Mouse (Mus musculus): ENCODE measurements around the gene Plcxd2.

The Plcxd2 gene

DNA sequence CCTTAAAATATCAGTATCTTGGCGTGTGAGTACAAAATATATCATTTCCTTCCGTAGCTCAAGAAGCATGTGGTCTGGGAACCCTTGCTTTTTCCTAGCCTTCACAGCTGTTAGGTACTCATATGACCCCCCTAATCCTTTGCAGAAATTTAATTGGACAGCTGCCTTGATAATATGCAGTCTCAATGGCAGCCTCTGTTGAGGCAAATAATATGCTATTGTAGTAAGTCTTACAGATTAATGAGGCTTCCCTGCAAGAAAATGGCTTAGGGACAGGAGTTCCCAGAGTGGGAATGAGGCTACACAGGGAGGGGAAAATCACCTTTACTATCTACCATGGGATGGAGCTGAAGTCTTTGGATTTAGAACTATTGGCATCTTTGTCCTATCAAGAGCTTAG is 73.5 kb downstream of the Plcxd2 start:
- DNase-seq = peak; percentile 25

GRCm38 (mm10) chr16:45935956-45936483 is 74.0 kb downstream of the Plcxd2 start:
- DNase-seq = no peak

DNA sequence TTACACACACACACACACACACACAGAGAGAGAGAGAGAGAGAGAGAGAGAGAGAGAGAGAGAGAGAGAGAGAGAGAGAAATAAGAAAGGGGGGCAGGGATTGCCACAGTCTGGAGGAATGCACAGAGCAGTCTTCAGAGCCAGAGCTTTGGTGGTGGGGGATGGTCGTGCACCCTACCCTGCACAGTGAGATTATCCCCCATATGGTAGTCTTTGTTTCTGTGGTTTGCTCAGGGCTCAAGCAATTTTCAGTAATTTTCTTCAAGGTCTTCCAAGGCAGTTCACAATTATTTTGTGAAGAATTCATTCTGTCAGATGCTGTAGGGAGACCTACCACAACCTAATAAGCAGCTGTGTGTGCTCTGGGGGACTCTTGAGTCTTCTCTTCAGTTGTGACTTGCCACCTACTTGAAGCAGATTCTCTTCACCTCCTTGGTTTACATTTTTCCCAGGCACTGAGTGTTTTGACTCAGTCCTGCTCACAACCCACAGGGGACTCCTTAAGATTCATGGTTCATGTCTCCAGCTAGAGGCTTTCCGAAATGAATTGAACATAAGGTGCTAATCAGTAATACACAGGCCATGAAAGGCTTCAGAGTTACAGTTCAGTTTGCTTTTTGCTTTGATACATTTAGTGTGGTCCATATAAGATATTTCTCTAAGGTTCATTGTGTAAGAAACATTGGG is 75.2 kb downstream of the Plcxd2 start:
- DNase-seq = peak; percentile 47

- no peak for DNase-seq
Measured at GRCm38 (mm10) chr16:45930308-45930707, 79.7 kb downstream of the Plcxd2 start.

GRCm38 (mm10) chr16:45928090-45928489 is 81.9 kb downstream of the Plcxd2 start:
- DNase-seq = no peak

DNA sequence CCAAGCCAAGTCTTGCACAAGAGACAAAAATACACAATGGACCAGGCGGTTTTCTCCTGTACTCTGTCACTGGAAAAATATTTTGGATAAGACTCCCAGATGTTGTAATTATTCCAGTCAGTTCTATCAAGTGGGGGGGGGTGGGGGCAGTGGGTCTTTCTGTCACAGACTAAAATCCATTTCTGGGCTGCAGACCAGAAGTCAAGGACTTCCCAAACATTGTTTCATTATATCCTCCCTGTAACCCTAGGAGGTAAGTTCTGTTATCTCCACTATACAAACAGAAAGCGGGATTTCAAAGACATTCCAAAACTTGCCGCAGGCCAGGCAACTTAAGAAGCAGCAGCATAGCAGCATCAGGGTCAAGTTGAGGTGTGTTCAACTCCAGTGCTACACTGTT is 82.4 kb downstream of the Plcxd2 start:
- peak; percentile 27 for DNase-seq

- DNase-seq = no peak
Measured at GRCm38 (mm10) chr16:45926875-45927274, 83.1 kb downstream of the Plcxd2 start.

DNA sequence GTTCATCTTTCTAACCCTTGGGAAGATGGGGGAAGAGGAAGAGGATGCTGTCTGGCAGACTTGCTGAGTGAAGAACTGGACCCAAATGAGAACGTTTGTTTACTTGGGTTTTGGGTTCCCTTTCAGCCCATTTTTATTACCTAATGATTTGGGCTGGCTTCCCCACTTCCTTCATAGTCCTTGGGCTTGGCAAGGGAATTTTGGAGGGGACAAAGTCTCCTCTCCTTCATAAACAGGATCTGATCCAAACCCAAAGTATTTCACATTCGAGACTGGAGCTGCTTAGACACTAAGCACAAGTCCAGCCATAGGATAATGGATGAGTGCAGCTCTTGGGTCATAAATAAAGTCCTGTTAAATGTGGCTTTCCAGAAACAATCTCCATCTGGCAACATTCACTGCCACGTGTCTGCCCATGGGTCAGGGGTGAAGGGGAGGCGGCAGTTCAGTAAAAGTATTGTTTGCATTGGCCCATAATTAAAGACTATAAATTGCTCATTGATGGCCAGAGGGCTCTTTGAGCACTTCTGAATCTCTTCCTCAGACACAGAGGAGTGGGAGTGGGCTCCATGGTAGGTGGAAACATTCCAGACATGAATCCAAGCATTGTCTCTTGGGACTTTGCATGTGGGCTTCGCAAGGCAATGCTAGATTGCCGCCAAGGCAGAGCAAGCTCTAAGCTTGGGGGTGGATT is 86.1 kb downstream of the Plcxd2 start:
- peak; percentile 58 for DNase-seq

DNA sequence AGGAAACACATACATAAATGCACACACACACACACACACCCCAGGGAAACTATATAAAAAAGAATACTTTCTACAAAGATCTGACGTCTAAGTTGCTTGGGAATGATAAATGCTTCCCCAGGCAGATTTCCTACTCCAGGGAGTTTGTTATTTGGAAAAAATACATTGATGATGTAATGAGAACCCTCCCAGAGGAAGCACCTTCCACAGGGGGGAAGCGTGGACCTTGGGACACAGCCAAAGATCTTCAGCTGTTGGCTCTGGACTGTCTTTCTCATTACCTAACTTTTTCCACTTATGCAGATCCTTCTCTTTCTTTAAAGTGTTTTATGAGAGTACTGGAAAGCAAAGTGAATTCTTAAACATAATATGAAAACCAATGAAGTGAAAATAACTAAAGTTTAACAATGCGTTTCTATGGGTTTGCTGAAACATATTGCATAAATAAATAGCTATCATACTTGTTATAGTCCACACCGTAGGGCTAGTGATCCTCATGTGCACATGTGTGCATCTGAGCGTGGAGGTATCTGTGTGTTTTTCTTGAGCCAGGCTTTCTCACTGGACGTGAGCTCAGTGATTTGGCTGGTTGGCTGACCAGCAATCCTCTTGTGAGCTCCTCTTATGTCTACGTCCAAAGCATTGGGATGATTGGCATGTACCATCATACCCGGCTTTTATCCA is 87.3 kb downstream of the Plcxd2 start:
- no peak for DNase-seq

- no peak for DNase-seq
Measured at GRCm38 (mm10) chr16:45919572-45919971, 90.4 kb downstream of the Plcxd2 start.
